Mouse (Mus musculus): ENCODE measurements around the gene Togaram2.

- TF ChIP-seq POLR2A (IDR thresholded peaks at IDR 0.05; ENCODE audit: borderline replicate concordance, insufficient read depth, low read length) = no peak
- no peak for TF ChIP-seq CTCF (IDR thresholded peaks at IDR 0.05; ENCODE audit: borderline replicate concordance, insufficient read depth, low read depth, low read length)
Observed at GRCm38 (mm10) chr17:71633350-71633749, 39.7 kb upstream of the Togaram2 start.

Data from cerebellum, adult 2 months (tissue).